Mouse (Mus musculus) G1E (cell line): ENCODE measurements around the gene Gm10772.
"Not testable (repeated sequence)": the region's sequence is repeated elsewhere in the genome, so short reads cannot be mapped to it uniquely, and the experiment has no call there.

Experiments used
- CTCF ChIP-seq: IDR thresholded peaks from 2 replicates; pipeline ENCODE4 v1.5.1; 2012; ENCODE audit warnings: low read depth, low read length, inconsistent platforms, mixed read lengths
- GATA1 ChIP-seq: IDR thresholded peaks from 2 replicates; pipeline ENCODE4 v1.6.1; 2012; ENCODE audit warnings: borderline replicate concordance, low read length, inconsistent platforms, mixed read lengths
- GATA2 ChIP-seq: IDR thresholded peaks from 2 replicates; pipeline ENCODE4 v1.6.1; 2012; ENCODE audit warnings: low read depth, low read length, inconsistent platforms, borderline replicate concordance
- POLR2AphosphoS5 ChIP-seq: IDR thresholded peaks from 2 replicates; pipeline ENCODE4 v1.6.1; 2012; ENCODE audit warnings: low read depth, low read length, inconsistent platforms; ENCODE audit not compliant: insufficient replicate concordance
- TAL1 ChIP-seq: conservative IDR thresholded peaks from 2 replicates; pipeline ENCODE4 v1.6.1; 2012; ENCODE audit warnings: low read depth, low read length, inconsistent platforms, mixed read lengths

DNA sequence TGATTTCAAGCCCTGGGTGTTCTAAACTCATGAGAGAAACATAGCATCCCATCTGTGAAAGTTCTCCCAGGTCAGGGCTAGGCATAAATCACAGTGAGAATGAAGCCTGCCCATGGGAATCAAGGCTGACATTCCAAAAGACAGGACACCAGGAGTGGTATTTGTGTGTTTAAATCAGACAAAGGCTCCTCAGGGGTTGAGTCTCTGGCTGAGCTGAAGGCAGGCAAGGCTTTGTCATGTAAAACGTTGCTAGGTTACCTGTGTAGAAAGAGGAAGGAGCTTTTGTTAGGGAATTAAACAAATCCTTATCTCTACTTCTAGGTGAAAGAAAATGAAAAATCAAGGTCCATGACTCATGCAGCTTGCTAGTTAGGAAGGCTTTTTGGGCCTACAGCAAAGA is 13.6 kb downstream of the Gm10772 start:
- TF ChIP-seq CTCF, POLR2AphosphoS5, GATA1, TAL1, GATA2: not testable (repeated sequence)
